Mouse (Mus musculus): ENCODE data around the gene Il1b. TPM values are rescaled to one million over a fixed set of nuclear protein-coding genes. Genes with fewer than 3 reads are reported as not detected.

The Il1b gene
- polyA plus RNA-seq, 1 experiment = 0.72 TPM

DNA sequence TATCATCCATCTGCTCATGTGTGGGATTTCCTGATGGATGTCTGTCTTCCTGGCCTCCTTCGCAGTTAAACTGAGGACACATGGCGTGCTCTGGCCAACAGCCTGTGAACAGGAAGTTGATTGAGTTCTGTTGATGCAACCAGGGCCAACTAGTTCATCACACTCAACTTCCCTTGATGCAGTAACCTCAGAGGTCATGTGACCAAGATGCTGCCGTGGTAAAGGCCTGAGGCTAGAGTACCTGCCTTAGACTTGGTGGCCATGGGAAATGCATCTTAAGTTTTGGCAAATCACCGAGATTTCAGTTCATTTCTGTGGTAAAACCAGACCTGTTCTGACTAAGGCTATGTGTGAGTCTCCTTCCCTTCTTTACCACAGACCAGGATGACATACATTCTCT, 55.1 kb downstream of the Il1b start:
- Histone ChIP-seq H3K4me3 (ENCODE audit: insufficient read depth, low read depth, low read length) (no peak overlapping the region), H3K27ac (ENCODE audit: insufficient read depth, low read depth, low read length) (no peak overlapping the region), H3K27me3 (replicated peaks; ENCODE audit: control insufficient read depth, insufficient read depth, low read length) (no peaks in the 10 kb centered on the region), H3K36me3 (ENCODE audit: control insufficient read depth, insufficient read depth, low read length) (no peaks in the 10 kb centered on the region), H3K4me1 (ENCODE audit: control insufficient read depth, insufficient read depth, low read length) (no peaks in the 10 kb centered on the region)
- DNase-seq = no peak
- no peak for TF ChIP-seq CTCF (conservative IDR thresholded peaks at IDR 0.05; ENCODE audit: insufficient read depth, insufficient read length, low read depth, low read length)
- TF ChIP-seq POLR2A (IDR thresholded peaks at IDR 0.05; ENCODE audit: low read depth, low read length) = no peak
- WGBS = 58% methylated on average over 4 of the region's 4 CpGs

DNA sequence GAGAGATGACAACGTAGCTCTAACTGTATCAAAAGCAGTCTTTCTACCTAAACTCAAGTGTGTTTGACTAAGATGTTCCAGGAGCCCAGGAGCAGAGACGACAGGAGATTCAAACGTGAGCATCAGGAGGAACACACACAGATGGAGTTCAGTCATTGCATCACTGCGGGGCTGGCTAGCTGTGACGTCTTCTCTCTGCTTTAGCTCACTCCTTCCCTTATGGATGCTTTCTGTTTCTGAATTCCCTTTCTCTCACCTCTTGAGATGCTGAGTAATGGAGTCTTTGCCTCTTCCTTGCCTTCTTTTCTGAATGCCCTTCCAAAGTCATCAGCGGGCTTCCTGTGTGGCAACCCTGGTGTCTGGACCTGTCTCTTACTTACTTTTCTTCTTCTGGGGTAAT, 56.1 kb downstream of the Il1b start:
- Histone ChIP-seq H3K27ac (ENCODE audit: insufficient read depth, low read depth, low read length) (no peak overlapping the region), H3K4me1 (ENCODE audit: control insufficient read depth, insufficient read depth, low read length) (no peaks in the 10 kb centered on the region), H3K27me3 (replicated peaks; ENCODE audit: control insufficient read depth, insufficient read depth, low read length) (no peaks in the 10 kb centered on the region), H3K4me3 (ENCODE audit: insufficient read depth, low read depth, low read length) (no peak overlapping the region), H3K36me3 (ENCODE audit: control insufficient read depth, insufficient read depth, low read length) (no peaks in the 10 kb centered on the region)
- TF ChIP-seq POLR2A (IDR thresholded peaks at IDR 0.05; ENCODE audit: low read depth, low read length) (no peak), CTCF (conservative IDR thresholded peaks at IDR 0.05; ENCODE audit: insufficient read depth, insufficient read length, low read depth, low read length) (no peak)
- no peak for DNase-seq
- 81% methylated on average over 6 of the region's 6 CpGs for WGBS

Other genes starting within 250 kb of the Il1b start
- 43.1 and 46.8 TPM in 2 replicates for gene Chchd5, start 241.4 kb downstream of the Il1b start, polyA plus RNA-seq (2012; rRNA removed)
- gene Slc20a1, start 172.4 kb downstream of the Il1b start, polyA plus RNA-seq (2012; rRNA removed) = 14.0 and 14.7 TPM in 2 replicates
- gene Ckap2l, start 73.9 kb downstream of the Il1b start, polyA plus RNA-seq (2012; rRNA removed) = 0.07 and 0.13 TPM in 2 replicates
- gene Il1a, start 61.2 kb downstream of the Il1b start, polyA plus RNA-seq (2012; rRNA removed) = not detected in 2 replicates
- not detected in 2 replicates for gene F830045P16Rik, start 165.5 kb upstream of the Il1b start, polyA plus RNA-seq (2012; rRNA removed)
- 106 and 110 TPM in 2 replicates for gene Sirpa, start 221.7 kb upstream of the Il1b start, polyA plus RNA-seq (2012; rRNA removed)

All from kidney, adult 2 months (tissue).